Mouse (Mus musculus) spleen, adult 2 months (tissue): ENCODE data around the gene Ms4a4c. TPM values are rescaled to one million over a fixed set of nuclear protein-coding genes. Genes with fewer than 3 reads are reported as not detected.
A peak's percentile ranks its signal among the peaks of the same experiment; 100 is the strongest.

Source experiments
- DNase-seq, 2 experiments: peaks; one replicate each; pipeline versions ENCODE4 v3.0.0 to v3.0.0-alpha.2; 2012 to 2021; ENCODE audit warnings: low spot score in 2 of 2, low read depth in 1 of 2
- H3K27ac ChIP-seq: fragments of 200-500 bp; 2 replicates; pipeline ENCODE4 v1.5.1; 2012; ENCODE audit warnings: low read length, inconsistent platforms; ENCODE audit not compliant: insufficient read depth
- H3K27me3 ChIP-seq: fragments of 200-500 bp; 2 replicates; pipeline ENCODE4 v1.6.1; 2012; ENCODE audit warnings: mild to moderate bottlenecking, moderate library complexity, low read length, inconsistent platforms; ENCODE audit not compliant: control insufficient read depth, insufficient read depth
- H3K36me3 ChIP-seq: fragments of 200-500 bp; 2 replicates; pipeline ENCODE4 v1.6.1; 2012; ENCODE audit warnings: mild to moderate bottlenecking, low read length, inconsistent platforms; ENCODE audit not compliant: control insufficient read depth, insufficient read depth
- H3K4me1 ChIP-seq: fragments of 200-500 bp; 2 replicates; pipeline ENCODE4 v1.6.1; 2011; ENCODE audit warnings: inconsistent platforms; ENCODE audit not compliant: control insufficient read depth, insufficient read depth, insufficient read length
- H3K4me3 ChIP-seq: fragments of 200-500 bp; 2 replicates; pipeline ENCODE4 v1.5.1; 2011; ENCODE audit warnings: mild to moderate bottlenecking, inconsistent platforms; ENCODE audit not compliant: insufficient read depth, insufficient read length; ENCODE audit errors: extremely low read depth
- CTCF ChIP-seq: fragments of 200-500 bp; IDR thresholded peaks from 2 replicates; pipeline ENCODE4 v1.5.1; 2011; ENCODE audit warnings: mild to moderate bottlenecking, inconsistent platforms; ENCODE audit not compliant: insufficient read depth, insufficient read length, insufficient replicate concordance; ENCODE audit errors: extremely low read depth
- POLR2A ChIP-seq: fragments of 200-500 bp; IDR thresholded peaks from 2 replicates; pipeline ENCODE4 v1.6.1; 2011; ENCODE audit warnings: low read depth, low read length, inconsistent platforms
- WGBS: fragments of 180-500 bp; shearing (Covaris S2); methylation state at CpG from one replicate; pipeline ENCODE4 v1.1.7; 2018; 5-methylcytosine and 5-hydroxymethylcytosine counted together
- polyA plus RNA-seq: library from polyadenylated mRNA; depleted of rRNA; stranded (reverse); fragments of >200 nt; gene quantifications from 2 replicates; pipeline ENCODE4 v1.2.3, GENCODE M21; 2012

The Ms4a4c gene
- polyA plus RNA-seq, 1 experiment, result 9.4 TPM

- peaks cover 5% of the 10 kb centered on the region; the same call in 1 of the 2 replicates for H3K4me1 ChIP-seq
- no peak overlapping the region for H3K4me3 ChIP-seq
- TF ChIP-seq POLR2A (no peak), CTCF (no peak)
- DNase-seq, result no peak
- 68% methylated on average over 2 of the region's 2 CpGs for WGBS
- H3K27ac ChIP-seq, result no peak overlapping the region
- H3K36me3 ChIP-seq, result no peaks in the 10 kb centered on the region
- H3K27me3 ChIP-seq, result no peaks in the 10 kb centered on the region
Observed at GRCm38 (mm10) chr19:11376399-11376798, 28.2 kb upstream of the Ms4a4c start.

GRCm38 (mm10) chr19:11387109-11387508 is 17.5 kb upstream of the Ms4a4c start:
- H3K27ac ChIP-seq, result peak overlapping the region; percentile 88
- TF ChIP-seq CTCF, result no peak; the same call in 1 of the 2 replicates
- peak; percentile 6; the same call in 1 of the 2 replicates for TF ChIP-seq POLR2A
- H3K36me3 ChIP-seq, result no peaks in the 10 kb centered on the region
- H3K27me3 ChIP-seq, result no peaks in the 10 kb centered on the region
- peak overlapping the region; percentile 48 for H3K4me3 ChIP-seq
- peak; percentile 50 to 55 for DNase-seq
- WGBS, result 17% methylated on average over 2 of the region's 2 CpGs
- peaks cover 5% of the 10 kb centered on the region for H3K4me1 ChIP-seq

DNA sequence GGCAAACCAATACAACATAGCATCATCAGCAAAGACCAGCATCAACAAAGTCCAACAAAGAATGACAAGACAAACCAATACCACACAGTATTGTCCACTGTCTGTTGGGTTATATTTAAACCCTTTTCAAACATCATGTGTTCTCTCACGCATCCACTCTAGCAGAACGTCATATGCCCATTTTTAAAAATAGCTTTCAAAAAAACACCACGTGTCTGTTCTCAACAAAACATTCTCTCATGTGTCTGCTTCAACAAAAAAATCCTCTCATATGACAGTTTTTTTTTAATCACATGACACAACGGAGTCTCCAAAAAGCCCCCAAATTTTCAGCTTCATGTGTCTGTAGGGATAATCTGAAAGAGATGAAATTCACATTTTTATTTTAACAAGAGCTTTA is 16.9 kb upstream of the Ms4a4c start:
- peaks cover 5% of the 10 kb centered on the region for H3K4me1 ChIP-seq
- WGBS, result 19% methylated on average over 4 of the region's 4 CpGs
- no peaks in the 10 kb centered on the region for H3K36me3 ChIP-seq
- TF ChIP-seq CTCF, result no peak
- TF ChIP-seq POLR2A, result peak; percentile 17; the same call in 1 of the 2 replicates
- peak in 1 of 2 experiments; percentile 87 for DNase-seq
- H3K27ac ChIP-seq, result no peak overlapping the region; the same call in 1 of the 2 replicates
- no peaks in the 10 kb centered on the region for H3K27me3 ChIP-seq
- no peak overlapping the region; the same call in 1 of the 2 replicates for H3K4me3 ChIP-seq

DNA sequence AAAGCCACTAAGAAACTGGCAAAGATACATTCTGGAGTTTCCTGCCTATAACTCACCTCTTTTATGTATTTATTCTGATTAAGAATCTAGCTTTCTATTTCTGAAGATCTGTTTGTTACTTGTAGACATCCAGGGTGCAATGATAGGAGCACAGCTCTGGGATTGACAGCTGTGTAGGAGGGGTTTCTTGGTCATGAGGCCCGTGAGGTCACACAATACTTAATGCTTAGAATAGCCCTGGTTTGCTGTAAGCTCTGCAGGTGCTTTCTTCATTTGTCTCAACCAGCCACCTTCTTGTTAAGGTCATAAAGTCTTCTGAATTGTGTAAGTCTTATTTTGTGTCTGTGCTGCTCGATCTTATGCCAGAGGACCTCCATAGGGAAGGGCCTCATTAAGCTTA is 15.6 kb upstream of the Ms4a4c start:
- DNase-seq, result peak in 1 of 2 experiments; percentile 76
- H3K4me3 ChIP-seq, result peak overlapping the region; percentile 25
- no peaks in the 10 kb centered on the region for H3K27me3 ChIP-seq
- H3K36me3 ChIP-seq, result no peaks in the 10 kb centered on the region
- TF ChIP-seq CTCF (no peak), POLR2A (peak; percentile 25)
- peaks cover 5% of the 10 kb centered on the region for H3K4me1 ChIP-seq
- 62% methylated on average over 2 of the region's 2 CpGs for WGBS
- H3K27ac ChIP-seq, result peak overlapping the region; percentile 86

DNA sequence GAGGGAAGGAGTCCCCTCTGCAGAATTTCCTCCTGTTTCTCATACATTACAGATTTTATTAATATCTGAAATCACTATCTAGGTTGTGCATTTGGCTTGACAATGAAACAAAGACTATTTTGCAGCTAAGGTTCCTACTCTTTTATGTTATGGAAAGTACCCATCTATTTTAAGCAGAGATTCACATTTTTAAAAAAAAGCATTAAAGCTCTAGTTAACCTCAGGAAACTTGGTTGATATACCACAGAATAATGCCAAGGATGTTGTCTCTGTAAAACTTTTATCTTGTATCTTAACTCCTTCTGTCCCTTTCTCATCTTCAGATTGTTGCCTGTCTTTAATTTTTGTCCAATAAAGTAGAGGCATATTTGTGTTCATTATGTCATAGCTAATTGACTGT is 8.8 kb upstream of the Ms4a4c start:
- Histone ChIP-seq H3K4me1 (peaks cover 11% of the 10 kb centered on the region), H3K36me3 (no peaks in the 10 kb centered on the region), H3K4me3 (no peak overlapping the region), H3K27me3 (no peaks in the 10 kb centered on the region), H3K27ac (peak overlapping the region; percentile 75)
- TF ChIP-seq CTCF, result no peak
- TF ChIP-seq POLR2A, result no peak
- no peak for DNase-seq

- Histone ChIP-seq H3K4me1 (peaks cover 16% of the 10 kb centered on the region), H3K4me3 (peak overlapping the region; percentile 28; the same call in 1 of the 2 replicates), H3K27me3 (no peaks in the 10 kb centered on the region), H3K36me3 (no peaks in the 10 kb centered on the region), H3K27ac (no peak overlapping the region)
- TF ChIP-seq POLR2A, result peak; percentile 22
- no peak for TF ChIP-seq CTCF
- peak; percentile 49 to 59 for DNase-seq
Observed at GRCm38 (mm10) chr19:11407428-11407827, 2.9 kb downstream of the Ms4a4c start.

DNA sequence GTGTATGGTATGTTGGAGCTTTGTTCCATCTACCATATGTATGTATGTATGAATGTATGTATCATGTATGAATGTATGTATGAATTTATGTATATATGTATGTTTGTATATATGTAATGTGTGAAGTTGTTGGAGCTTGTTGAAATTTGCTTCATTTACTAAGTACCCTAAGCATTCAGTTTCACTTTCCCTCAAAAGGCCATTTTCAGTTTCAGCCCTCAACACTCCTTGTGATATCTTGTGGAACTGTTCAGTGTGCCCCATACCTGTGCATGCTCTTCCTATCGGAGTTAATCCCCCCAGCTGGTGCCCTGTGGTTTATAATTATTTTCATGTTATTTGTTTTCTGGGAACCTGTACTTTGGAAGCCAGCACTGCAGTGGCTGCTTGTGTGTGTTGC is 4.0 kb downstream of the Ms4a4c start:
- peak overlapping the region; percentile 47 for H3K4me3 ChIP-seq
- no peaks in the 10 kb centered on the region for H3K27me3 ChIP-seq
- peak overlapping the region; percentile 59 for H3K27ac ChIP-seq
- peaks cover 20% of the 10 kb centered on the region for H3K4me1 ChIP-seq
- TF ChIP-seq CTCF, result no peak
- TF ChIP-seq POLR2A, result no peak
- H3K36me3 ChIP-seq, result no peaks in the 10 kb centered on the region
- no peak for DNase-seq
- WGBS, result 68% methylated on average over 1 of the region's 1 CpGs

GRCm38 (mm10) chr19:11411640-11412039 is 7.1 kb downstream of the Ms4a4c start:
- DNase-seq, result peak in 1 of 2 experiments; percentile 50
- peak; percentile 56; the same call in 1 of the 2 replicates for TF ChIP-seq POLR2A
- TF ChIP-seq CTCF, result no peak
- peaks cover 14% of the 10 kb centered on the region for H3K4me1 ChIP-seq
- peak overlapping the region; percentile 96 for H3K27ac ChIP-seq
- no peaks in the 10 kb centered on the region for H3K27me3 ChIP-seq
- H3K4me3 ChIP-seq, result peak overlapping the region; percentile 55
- peaks cover 4% of the 10 kb centered on the region; the same call in 1 of the 2 replicates for H3K36me3 ChIP-seq
- 5% methylated on average over 1 of the region's 1 CpGs for WGBS
